Mouse (Mus musculus): ENCODE data around the gene Alg12.

- TF ChIP-seq CTCF (IDR thresholded peaks at IDR 0.05): no peak
- no peak for TF ChIP-seq POLR2A (IDR thresholded peaks at IDR 0.05; ENCODE audit: insufficient read depth, low read depth, low read length)
- no peak for TF ChIP-seq EP300 (IDR thresholded peaks at IDR 0.05; ENCODE audit: insufficient read depth, low read depth, low read length)
Observed at GRCm38 (mm10) chr15:88830696-88831095, 11.6 kb upstream of the Alg12 start.
